Mouse (Mus musculus) right cerebral cortex, postnatal 4 days (tissue): Measurements from ENCODE around the gene Gnat1.
A peak's percentile ranks its signal among the peaks of the same experiment; 100 is the strongest.

Experiments
- DNase-seq: peaks from one replicate; pipeline ENCODE4 v3.0.0-alpha.2; 2022

Gene Gnat1

DNA sequence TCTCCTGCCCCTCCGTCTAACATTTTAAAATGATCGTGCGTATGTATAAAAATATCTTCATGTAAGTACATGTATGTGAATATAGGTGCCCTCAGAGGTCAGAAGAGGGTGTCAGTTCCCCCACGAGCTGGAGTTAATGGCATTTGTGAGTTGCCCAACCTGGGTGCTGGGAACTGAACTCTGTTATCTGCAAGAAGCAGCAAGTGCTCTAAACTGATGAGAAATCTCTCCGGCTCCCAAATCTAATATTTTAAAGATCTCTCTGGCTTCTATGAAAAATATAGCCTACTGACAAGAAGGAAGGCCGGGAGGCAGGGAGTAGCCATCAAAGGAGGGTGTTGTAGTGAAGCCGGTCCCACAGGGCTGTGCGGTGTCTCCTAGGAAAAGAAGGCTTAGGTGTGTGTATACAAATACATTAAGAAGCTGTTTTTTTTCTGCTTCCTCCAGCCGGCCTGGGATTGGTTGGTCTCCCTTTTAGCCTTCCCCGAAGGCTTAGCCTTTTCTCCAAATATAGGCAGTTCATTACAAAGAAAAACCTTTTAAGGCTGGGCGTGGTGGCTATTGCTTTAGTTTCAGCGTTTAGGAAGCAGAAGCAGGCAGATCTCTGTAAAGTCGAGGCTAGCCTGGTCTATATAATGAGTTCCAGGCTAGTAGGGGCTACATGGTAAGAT, 35.8 kb downstream of the Gnat1 start:
- no peak for DNase-seq

DNA sequence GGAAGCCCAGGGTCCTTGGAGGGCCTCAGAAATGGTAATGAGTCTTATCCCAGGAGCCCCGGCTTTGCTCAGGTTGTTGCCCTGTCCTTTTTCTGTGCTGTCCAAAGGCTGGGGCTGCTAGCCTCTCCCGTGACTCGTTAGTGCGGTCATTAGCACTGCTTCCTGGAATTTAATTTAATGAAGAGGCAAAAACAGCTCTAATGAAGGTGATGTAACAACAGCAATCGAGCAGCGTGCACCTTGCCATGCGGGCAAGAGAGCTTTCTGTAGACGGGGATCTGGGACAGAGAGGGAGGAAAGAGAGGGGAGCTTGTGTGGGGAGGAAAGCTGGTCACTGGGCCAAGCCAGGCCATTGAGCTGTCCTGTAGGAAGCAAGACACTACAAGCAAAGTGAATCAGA, 37.8 kb downstream of the Gnat1 start:
- no peak for DNase-seq

DNA sequence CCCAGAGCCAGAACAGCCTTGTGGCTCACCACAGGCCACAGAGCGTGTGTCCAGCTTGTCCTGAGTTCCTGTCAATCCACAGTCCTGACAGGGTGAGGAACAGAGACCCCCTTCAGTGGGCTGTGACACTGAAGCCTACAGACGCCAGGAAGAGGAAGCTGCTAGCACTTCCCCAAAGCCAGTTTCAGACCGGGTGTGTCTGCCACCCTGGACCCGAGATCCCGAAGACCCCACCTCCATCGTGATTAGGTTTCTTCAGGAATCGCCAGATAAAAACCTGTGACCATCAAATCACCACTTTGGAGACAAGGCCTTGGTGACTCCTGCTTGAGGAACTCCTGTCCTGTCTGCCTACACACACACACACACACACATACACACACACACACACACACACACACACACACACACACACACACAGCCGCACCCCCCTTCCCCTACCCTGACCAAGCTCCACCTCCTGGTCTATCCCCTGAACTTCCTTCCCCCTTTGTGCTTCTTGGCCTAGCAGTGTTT, 39.2 kb downstream of the Gnat1 start:
- no peak for DNase-seq

DNA sequence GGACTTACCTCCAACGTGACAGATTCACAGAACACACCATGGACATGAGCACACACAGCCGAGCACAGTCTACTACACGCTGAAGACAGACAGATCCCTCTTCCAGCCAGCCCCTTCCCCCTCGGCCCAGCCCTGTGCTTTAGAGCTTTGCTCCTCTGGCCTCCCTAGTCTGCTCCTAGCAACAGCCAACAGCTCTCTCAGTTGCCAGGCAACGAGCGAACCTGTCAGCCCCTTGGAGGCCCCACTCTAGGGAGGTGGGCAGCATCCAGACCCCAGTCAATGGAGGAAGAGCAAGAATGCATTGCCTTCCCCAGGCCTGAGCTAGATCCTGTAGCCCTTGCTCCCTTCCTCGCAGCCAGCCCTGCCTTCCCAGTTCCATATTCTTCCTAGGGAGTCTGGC, 42.4 kb downstream of the Gnat1 start:
- DNase-seq: no peak

DNA sequence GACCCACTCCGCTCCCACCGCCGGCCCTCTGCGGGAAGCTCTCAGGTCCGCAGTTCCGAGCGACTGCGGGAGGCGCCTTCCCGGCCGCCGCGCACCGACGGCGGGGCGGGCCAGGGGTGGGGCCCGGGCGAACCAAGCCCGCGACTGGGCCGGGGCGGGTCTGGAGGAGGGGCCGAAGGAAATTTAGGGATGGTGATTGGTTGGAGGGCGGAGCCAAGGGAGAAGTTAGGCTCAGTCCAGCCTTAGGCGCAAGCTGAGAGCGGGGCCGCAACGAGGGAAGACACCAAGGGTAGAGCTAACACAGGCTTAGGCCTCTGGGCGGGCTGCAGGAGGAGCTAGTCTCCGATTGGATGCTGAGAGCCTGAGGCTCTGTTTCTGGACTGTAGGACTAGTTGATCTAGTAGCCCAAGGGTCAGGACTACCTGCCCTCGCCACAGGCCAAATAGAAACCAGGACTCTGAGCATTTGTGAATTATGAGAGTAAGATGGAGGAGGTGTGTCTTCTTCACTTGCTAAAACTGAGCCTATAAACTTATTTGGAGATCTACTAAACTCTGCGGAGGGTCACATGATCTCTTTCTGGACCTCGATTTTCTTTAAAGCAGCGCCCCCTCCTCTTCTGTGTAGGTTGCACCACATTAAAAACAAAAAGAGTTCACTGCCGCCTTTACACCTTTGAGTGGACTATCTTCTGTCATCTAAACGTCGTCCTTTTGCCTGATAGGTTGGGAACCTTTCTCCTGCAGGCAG, 44.1 kb downstream of the Gnat1 start, which contains the start of gene Gnai2:
Gene Gnai2 (minus strand): TSS at position 89 of the 750 bp plus-strand sequence.
- peak; percentile 82 for DNase-seq

DNA sequence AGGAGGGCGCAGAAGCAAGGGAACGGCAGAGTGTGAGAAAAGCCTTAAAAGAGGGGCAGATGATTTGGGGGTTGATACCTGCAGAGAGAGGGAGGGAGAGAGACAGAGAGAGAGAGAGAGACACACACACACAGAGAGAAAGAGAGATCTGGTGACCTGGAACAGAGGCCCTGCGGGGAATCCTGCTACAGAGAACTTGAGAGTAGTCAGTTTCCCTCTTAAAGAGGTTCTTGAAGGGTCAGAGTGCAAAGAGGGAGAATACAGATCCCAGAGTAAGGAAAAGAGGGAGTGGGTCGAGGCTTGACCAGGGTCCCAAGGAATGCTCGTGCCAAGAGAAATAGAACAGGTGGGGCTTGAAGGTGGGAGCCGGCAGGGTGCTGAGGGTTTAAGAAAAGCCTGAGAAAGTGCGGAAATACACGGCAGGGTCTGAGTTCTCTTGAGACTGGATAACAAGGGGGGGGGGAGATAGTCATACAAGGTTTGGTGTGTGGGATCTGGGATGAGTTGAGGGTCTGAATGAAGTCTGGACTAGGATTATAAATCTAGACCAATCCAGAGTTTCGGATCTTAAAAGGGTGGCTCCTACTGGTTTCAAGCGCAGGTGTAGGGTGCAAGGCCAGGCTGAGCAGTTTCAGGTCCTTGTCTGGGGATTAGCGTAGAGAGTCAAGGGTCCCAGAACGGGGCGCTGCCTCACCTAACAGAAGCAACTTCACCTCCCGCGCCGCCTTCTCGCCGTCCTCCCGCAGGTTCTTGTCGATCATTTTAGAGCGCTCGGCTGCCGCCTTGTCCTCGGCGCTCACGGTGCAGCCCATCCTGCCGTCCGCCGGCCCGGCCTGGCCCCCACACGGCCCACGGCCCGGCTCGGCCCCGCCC, 44.9 kb downstream of the Gnat1 start:
- DNase-seq: no peak

DNA sequence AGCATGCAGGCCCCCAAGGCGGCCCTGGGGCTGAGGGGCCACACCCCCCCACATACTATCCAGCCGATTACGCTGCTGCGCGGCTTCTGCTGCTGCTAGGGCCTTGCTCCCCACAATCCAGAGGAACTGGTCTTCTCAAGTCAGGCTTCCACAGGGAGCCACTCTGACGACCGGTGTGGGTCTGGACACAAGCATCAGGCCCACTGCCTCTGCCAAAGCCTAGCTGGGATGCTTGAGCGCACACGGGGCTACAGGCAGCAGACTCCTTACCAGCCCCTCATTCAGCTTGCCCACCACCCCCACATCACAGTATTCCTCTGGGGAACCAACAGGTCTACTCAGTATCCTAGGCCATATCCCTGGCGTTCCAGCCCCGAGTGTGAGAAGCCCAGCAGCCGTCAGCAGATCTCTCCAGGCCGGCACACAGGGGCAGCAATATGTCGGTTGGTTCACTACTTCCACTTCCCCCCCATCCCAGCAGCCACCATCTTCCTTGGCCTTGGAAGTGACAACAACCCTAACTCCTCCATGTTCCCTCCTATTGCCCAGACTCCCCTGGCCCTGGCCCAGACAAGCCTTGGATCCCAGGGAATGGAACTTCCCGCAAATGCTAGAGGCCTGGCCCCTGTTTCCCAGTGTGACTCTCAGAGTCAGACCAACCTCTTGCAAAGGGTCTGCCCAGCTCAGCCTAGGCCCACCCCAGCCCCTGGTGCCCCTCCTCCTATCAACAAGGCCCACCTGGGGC, 45.7 kb downstream of the Gnat1 start:
- DNase-seq: peak; percentile 40

DNA sequence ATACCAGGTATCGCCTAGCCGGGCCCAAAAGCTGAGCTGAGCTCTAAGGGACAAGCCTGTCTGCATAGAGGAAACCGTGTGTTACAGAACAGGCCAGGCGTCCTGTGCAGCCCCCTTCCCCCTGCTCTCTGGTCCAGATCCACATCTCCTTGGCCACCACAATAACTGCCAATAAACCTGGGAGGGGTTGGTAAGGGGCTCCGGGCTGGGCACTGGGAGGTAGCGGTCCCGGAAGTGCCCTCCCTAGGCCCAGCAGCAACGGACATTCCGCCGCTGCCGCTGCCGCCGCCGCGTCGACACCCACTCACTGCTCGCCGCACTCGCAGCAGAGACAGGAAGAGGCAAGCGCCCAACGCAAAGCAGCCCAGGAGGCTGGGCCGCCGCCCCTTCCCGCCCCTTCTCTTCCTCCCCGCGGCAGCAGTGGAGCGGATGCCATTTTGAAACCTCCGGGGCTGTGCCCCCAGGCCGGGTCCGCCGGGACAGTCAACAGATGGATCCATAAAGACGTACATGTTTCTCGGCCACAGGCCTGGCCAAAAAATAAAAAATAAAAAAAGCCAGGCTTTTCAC, 46.3 kb downstream of the Gnat1 start:
- DNase-seq: peak; percentile 73

DNA sequence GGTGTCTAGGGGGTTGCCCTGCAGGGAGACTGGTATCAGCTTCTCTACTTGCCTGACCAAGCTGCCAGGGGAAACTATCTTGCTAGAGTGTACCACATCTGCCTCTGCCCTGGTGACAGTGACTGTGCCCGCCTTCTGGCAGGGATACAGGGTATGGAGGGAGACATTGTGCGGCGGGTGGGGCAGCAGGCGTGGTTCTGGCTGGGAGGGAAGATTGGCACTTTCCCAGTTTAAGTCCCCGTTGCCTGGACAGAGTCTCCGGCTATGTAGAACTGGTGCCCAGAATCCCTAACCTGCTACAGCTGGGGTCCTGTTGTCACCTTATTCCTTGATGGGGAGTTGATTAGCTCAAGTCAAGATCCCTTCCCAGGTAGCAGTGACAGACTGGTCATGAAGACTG, 47.0 kb downstream of the Gnat1 start:
- no peak for DNase-seq

DNA sequence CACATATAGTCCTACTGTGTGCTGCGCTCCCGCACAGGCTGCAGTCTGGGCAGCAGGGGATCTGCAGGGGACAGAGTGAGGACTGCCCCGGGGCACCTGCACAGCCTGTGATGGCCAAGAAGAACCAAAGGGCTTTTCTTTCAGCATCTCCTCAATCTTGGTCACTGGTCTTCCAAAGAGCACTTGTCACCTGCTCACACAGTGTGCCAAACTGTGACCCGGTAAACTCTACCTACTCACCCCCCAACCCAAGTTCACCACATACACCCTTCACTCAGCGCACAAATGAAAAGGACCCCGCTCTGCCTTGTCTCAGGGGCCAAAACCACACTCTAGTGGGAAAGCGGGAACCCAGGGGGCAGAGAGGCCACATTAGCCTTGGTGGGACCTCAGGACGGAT, 47.7 kb downstream of the Gnat1 start:
- DNase-seq: no peak

DNA sequence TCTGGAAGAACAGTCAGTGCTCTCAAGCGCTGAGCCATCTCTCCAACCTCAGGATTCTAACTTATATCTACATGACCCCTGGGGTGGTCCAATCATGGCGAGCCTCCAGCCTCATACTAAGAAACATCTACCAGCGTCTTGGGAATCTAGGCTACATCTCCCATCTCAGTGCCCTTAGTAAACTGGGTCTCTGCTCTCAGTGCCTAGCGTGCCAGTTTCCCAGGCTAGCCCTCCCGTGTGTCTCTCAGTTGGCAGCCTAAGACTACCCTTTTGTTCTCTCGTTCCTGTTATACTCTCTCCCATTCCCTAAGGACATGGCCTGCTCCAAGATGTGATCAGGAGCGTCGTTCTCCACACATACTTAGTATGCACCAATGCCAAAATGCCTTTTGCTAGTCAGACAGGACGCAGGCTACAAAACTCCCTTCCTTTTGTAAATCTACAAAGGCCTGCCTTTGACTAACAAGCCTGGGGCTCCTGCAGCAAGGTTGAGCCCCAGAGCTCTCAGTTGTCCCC, 48.1 kb downstream of the Gnat1 start:
- no peak for DNase-seq

DNA sequence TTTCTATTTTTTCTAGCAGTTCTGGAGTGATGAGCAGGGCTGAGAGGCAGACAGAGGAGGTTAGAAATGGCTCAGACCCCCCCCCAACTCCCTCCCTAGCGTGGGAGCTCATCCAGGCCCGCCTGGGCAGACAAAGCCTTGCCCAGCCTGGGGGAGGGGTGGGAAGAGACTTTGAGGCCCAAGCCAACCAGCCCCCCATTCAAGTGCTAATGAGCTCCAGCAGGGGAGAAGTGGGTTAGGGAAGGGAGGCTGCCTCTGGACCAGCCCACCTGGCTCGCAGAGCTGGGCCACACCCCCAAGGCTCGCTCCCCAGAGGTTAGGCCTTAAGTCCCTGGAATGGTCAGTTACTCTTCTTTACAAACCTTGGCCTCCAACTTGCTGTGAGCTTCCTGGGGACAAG, 48.9 kb downstream of the Gnat1 start:
- peak; percentile 67 for DNase-seq

DNA sequence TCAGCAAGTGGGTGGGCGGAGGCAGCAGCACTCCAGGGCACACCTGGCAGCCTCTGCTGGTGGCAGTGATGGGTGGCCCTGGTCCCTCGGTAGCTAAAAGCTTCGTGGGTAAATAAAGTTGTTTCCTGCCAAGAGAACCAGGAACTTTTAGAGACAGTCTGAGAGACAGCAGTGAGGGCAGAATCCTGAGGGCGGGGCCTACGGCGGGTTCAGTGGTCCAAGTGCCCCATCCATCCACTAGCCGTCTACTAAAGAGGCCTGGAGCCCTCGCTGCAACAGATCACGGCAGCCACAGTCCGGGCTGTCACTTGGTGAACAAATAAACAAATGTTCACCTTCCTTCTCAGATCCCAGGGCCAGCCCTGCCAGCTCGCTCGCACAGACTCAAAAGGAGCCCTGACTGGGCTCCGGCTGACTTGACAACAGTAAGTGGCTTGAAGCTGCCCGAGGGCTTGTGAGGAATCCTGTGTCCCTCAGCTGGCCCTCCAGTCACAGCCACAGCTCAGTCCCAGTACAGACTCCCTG, 49.5 kb downstream of the Gnat1 start:
- peak; percentile 38 for DNase-seq

DNA sequence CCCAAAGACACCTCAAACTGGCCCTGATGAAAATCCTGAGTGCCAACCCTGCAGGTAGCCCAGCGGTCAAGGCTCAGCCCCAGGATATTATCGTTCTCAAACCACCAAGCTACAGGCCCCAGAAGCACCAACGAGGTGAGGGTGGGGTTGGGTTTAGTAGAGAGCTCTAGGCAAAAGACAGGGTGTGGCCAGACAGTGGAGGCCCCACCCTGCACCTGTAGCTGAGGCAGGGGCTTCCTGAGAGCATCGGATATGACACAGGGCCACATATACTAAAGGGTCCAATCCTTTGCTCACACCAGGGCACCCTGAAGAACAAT, 50.1 kb downstream of the Gnat1 start:
- no peak for DNase-seq

DNA sequence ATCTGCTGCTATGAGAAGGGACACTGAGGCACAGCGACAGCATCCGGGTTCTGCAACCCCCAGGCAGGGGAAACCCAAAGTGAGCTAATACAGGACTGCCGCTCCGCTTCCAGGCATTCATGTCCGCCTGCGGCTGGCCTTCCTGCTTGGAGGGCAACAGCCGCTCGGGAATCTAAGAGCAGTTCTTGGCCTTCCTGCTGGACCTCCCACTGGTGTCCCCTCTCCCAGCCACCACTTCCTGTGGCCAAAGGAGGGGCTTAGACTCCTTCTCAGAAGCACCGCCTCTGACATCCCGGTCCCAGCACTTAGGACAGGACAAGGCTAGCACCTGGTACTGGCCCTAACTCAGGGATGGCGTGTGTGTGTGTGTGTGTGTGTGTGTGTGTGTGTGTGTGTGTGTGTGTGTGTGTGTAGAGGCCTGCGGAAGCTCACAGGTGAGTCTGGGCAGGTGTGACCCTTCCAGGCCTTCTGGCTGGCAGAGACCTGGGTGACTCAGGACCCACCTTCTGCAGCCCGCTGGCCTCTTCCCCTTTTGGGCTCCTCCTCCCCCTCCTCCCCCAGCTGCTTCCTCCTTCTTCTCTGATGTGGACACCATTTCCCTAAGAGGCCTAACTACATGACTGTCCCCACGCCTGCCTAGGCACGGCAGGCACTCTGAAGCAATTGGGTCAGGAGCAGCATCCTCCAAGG, 50.6 kb downstream of the Gnat1 start:
- no peak for DNase-seq

DNA sequence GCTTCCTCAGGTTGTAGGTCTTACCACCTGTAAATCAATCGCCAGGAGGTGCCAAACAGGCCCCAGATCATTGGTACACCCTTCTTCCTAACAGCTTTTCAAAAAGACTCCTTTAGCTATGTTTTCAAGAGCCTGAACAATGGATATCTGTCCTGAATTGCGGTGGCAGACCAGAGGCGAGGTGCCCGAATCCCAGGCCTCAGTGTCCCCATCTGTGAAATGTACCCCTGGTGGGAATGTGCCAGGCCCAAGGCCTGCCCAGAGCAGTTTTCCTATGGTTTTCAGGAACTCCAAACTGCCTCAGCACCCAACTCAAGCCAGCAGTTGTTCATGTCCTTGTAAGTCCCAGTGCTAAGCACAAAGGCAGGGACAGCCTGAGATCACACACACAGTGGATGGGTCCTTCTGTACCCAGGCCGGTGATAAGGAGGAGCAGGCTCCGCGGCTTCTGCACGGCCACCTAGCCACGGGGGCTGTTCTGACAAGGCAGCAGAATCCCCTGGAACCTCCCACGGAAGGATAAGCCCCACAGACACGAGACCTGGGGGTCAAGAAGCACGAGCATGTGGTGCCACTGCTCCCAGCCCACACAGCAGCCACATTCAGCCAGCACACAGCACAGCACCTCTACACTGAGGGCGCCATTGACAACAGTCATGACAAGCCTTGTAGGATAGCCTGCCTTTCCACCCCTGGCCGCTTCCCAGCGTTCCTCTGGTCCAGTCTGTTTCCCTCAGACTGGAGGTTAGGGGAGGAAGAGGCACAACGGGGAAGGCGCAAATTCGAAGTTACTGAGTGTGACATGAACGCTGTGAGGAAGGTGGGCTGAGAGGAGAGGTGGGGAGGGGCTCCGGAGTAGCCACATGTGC, 51.9 kb downstream of the Gnat1 start:
- DNase-seq: no peak

DNA sequence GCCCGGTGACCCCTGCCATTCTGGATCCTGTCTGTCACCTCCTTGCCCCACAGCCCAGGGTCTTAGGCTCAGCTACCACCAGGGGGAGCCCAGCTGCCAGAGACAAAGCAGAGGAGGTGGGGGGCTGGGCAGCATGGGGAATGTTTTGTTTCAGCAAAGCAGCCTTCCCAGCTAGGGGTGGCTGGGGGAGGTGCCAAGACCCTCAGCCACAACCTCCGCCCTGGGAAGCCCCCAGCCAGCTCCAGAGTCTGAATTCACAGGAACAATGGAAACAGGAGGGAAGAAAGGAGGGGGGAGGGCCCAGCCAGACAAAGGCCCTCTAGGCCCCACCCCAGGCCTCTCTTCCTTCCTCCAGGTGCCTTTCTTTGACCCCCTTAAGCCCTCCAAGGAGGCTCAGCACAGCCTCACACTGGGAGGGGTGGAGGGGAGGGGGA, 52.7 kb downstream of the Gnat1 start:
- DNase-seq: peak; percentile 92

DNA sequence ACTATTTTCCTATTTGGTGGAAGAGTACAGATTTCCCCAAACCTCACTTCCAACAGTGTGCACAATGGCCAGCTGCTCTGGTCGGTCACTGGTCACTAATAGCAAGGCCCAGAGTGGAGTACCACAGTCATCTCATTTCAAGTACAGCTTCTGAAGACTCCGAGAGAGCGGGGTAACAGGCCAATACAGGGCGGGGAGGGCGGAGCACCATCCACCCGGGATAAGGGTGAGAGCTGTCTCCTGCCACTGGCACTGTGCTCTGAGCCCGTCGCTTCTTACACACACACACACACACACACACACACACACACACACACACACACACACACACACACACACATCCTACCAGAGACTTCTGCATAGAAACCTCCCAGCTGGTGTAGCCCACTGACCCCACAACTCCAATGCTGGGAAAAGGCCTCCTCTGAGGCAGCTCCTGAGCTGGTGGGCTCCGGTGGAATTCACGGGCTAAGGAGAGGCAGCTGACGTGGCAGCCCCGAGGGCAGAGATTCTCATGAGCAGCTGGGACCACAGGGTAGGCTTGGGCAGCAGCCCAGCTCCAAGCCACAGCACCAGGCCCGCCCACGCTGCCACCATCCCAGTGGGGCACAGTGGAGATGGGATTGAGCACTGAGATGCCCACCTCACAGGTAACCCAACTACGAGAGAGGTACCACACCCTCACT, 53.2 kb downstream of the Gnat1 start:
- peak; percentile 43 for DNase-seq

DNA sequence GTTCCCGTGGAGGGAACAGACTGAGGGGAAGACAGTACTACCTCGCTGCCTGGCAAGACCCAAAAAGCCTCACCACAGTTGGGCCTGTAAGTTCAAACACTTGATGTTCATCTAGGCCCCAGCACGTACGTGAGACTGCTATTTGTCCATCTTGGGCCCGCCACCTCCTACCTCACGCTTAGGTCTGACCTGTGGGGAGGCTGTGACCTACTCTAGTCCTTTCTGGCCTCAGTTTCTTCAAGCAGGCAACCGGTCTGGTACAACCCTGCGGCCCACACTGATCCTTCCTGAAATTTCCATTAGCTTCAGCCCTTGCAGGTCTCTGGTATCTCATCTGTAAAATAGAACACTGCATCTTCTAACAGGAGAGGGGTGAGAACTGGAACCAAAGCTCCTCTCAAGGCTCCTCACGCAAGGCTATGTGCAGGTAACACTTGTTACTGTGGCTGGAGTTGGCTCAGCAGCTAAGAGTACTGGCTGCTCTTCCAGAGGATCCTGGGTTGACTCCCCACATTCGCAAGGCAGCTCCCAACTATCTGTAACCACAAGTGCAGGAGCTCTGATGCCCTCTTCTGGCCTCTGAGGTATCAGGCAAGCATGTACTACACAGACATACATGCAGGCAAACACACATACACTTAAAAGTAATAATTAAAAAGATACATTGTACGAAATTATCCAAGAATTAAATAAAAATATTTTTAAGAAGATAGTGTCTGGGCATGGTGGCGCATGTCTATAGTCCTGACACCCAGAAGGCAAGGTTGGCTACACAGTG, 54.0 kb downstream of the Gnat1 start:
- DNase-seq: no peak
